Mouse (Mus musculus) embryonic facial prominence, embryonic 14.5 days (tissue): ENCODE measurements around the gene Cpz. TPM values are rescaled to one million over a fixed set of nuclear protein-coding genes. Genes with fewer than 3 reads are reported as not detected.

Experiments
- ATAC-seq: fragments of 200-750 bp; cut with Nextera tagmentation; 2 replicates; pipeline ENCODE4 v1.8.0; 2017; ENCODE audit warnings: low read depth, moderate number of reproducible peaks, moderate TSS enrichment
- DNase-seq: peaks from one replicate; pipeline ENCODE4 v3.0.0-alpha.2; 2015; ENCODE audit warnings: low spot score
- H3K27ac ChIP-seq: fragments of 300-500 bp; sonication (generic); replicated peaks from 2 replicates; pipeline ENCODE4 v1.5.1; 2014; ENCODE audit warnings: low read depth, mild to moderate bottlenecking, low read length, moderate library complexity
- H3K27me3 ChIP-seq: fragments of 300-500 bp; sonication (generic); replicated peaks from 2 replicates; pipeline ENCODE4 v1.6.1; 2014; ENCODE audit warnings: low read length; ENCODE audit not compliant: control insufficient read depth, insufficient read depth
- H3K36me3 ChIP-seq: fragments of 300-500 bp; sonication (generic); 2 replicates; pipeline ENCODE4 v1.6.1; 2014; ENCODE audit warnings: low read length, mixed read lengths; ENCODE audit not compliant: control insufficient read depth, insufficient read depth
- H3K4me1 ChIP-seq: fragments of 300-500 bp; sonication (generic); 2 replicates; pipeline ENCODE4 v1.6.1; 2014; ENCODE audit warnings: antibody characterized with exemption, low read length; ENCODE audit not compliant: control insufficient read depth, insufficient read depth
- H3K4me2 ChIP-seq: fragments of 300-500 bp; sonication (generic); 2 replicates; pipeline ENCODE4 v1.6.1; 2014; ENCODE audit warnings: low read depth, mild to moderate bottlenecking, low read length, moderate library complexity, mixed read lengths
- H3K4me3 ChIP-seq: fragments of 300-500 bp; sonication (generic); 2 replicates; pipeline ENCODE4 v1.5.1; 2014; ENCODE audit warnings: low read depth, mild to moderate bottlenecking, low read length
- H3K9ac ChIP-seq: fragments of 300-500 bp; sonication (generic); 2 replicates; pipeline ENCODE4 v1.6.1; 2014; ENCODE audit warnings: low read depth, mild to moderate bottlenecking, low read length, moderate library complexity, mixed read lengths
- H3K9me3 ChIP-seq: fragments of 300-500 bp; sonication (generic); 2 replicates; pipeline ENCODE4 v1.6.1; 2016; ENCODE audit warnings: low read length; ENCODE audit not compliant: control insufficient read depth
- WGBS: fragments of 180-500 bp; shearing (Covaris S2); extraction: QIAGEN DNeasy Blood & Tissue Kit; methylation state at CpG from one replicate; pipeline ENCODE4 v1.1.7; 2014; 5-methylcytosine and 5-hydroxymethylcytosine counted together
- polyA plus RNA-seq: library from polyadenylated mRNA; unstranded; fragments of >200 nt; fragmentation: Nextera tagmentation; extraction: Ambion mirVana; gene quantifications from 2 replicates; pipeline ENCODE4 v1.2.1, GENCODE M21; 2014

Gene Cpz
- 18.9 and 20.4 TPM in 2 replicates for polyA plus RNA-seq

- no peaks in the 10 kb centered on the region for H3K36me3 ChIP-seq
- H3K9ac ChIP-seq: peak within 1 kb of the TSS; percentile 50
- no peak within 1 kb of the TSS for H3K27ac ChIP-seq
- peak within 1 kb of the TSS; percentile 60 for H3K4me2 ChIP-seq
- peak; percentile 94 for ATAC-seq
- peak within 1 kb of the TSS; percentile 37 for H3K4me3 ChIP-seq
- DNase-seq: peak; percentile 93
- no peaks in the 10 kb centered on the region; the same call in 1 of the 2 replicates for H3K27me3 ChIP-seq
- no peaks in the 10 kb centered on the region for H3K9me3 ChIP-seq
- WGBS: 2% methylated on average over 23 of the region's 29 CpGs
- H3K4me1 ChIP-seq: peaks cover 13% of the 10 kb centered on the region
Measured at GRCm38 (mm10) chr5:35525469-35526123, at the start of gene Cpz. Gene Cpz, minus strand, starts transcription at chr5:35525698.

GRCm38 (mm10) chr5:35574653-35575599, 49.4 kb upstream of the Cpz start, which contains the start of gene Trmt44:
Gene Trmt44, minus strand, starts transcription at chr5:35575070.
- H3K27me3 ChIP-seq: no peaks in the 10 kb centered on the region
- H3K9ac ChIP-seq: peak within 1 kb of the TSS; percentile 90
- ATAC-seq (peak; percentile 99), DNase-seq (peak; percentile 96)
- no peaks in the 10 kb centered on the region for H3K9me3 ChIP-seq
- H3K4me3 ChIP-seq: peak within 1 kb of the TSS; percentile 99
- H3K27ac ChIP-seq: peak within 1 kb of the TSS; percentile 86
- peaks cover 29% of the 10 kb centered on the region for H3K36me3 ChIP-seq
- WGBS: 4% methylated on average over 41 of the region's 56 CpGs
- peak within 1 kb of the TSS; percentile 94 for H3K4me2 ChIP-seq
- peaks cover 6% of the 10 kb centered on the region for H3K4me1 ChIP-seq

- H3K27ac ChIP-seq: no peak overlapping the region
- H3K27me3 ChIP-seq: no peaks in the 10 kb centered on the region
- H3K36me3 ChIP-seq: peaks cover 56% of the 10 kb centered on the region
- ATAC-seq (no peak), DNase-seq (no peak)
- H3K9me3 ChIP-seq: no peaks in the 10 kb centered on the region
- no peak overlapping the region for H3K4me2 ChIP-seq
- H3K4me3 ChIP-seq: no peak overlapping the region
- WGBS: 88% methylated on average over 6 of the region's 6 CpGs
- no peak overlapping the region for H3K9ac ChIP-seq
- peaks cover 6% of the 10 kb centered on the region for H3K4me1 ChIP-seq
Measured at GRCm38 (mm10) chr5:35571546-35571945, 46.0 kb upstream of the Cpz start.

GRCm38 (mm10) chr5:35566632-35567031, 41.1 kb upstream of the Cpz start:
- H3K4me1 ChIP-seq: no peaks in the 10 kb centered on the region
- no peak for DNase-seq
- ATAC-seq: no peak
- no peak overlapping the region for H3K9ac ChIP-seq
- H3K4me2 ChIP-seq: no peak overlapping the region
- no peak overlapping the region for H3K4me3 ChIP-seq
- no peaks in the 10 kb centered on the region for H3K9me3 ChIP-seq
- H3K36me3 ChIP-seq: peaks cover 92% of the 10 kb centered on the region
- H3K27ac ChIP-seq: no peak overlapping the region
- H3K27me3 ChIP-seq: no peaks in the 10 kb centered on the region
- WGBS: 95% methylated on average over 4 of the region's 4 CpGs

- H3K27me3 ChIP-seq: no peaks in the 10 kb centered on the region
- 85% methylated on average over 9 of the region's 9 CpGs for WGBS
- no peak overlapping the region for H3K27ac ChIP-seq
- peaks cover 85% of the 10 kb centered on the region for H3K36me3 ChIP-seq
- no peak overlapping the region for H3K9ac ChIP-seq
- DNase-seq: no peak
- ATAC-seq: no peak
- H3K9me3 ChIP-seq: no peaks in the 10 kb centered on the region
- no peak overlapping the region for H3K4me3 ChIP-seq
- H3K4me2 ChIP-seq: no peak overlapping the region
- no peaks in the 10 kb centered on the region for H3K4me1 ChIP-seq
Measured at GRCm38 (mm10) chr5:35565217-35565616, 39.7 kb upstream of the Cpz start.

GRCm38 (mm10) chr5:35563449-35563848, 38.0 kb upstream of the Cpz start:
- H3K9ac ChIP-seq: no peak overlapping the region
- H3K27ac ChIP-seq: no peak overlapping the region
- WGBS: 0% methylated on average over 1 of the region's 1 CpGs
- H3K27me3 ChIP-seq: no peaks in the 10 kb centered on the region
- H3K4me1 ChIP-seq: no peaks in the 10 kb centered on the region
- H3K36me3 ChIP-seq: peaks cover 73% of the 10 kb centered on the region
- DNase-seq: peak; percentile 40
- no peaks in the 10 kb centered on the region for H3K9me3 ChIP-seq
- H3K4me2 ChIP-seq: no peak overlapping the region
- no peak for ATAC-seq
- H3K4me3 ChIP-seq: no peak overlapping the region

GRCm38 (mm10) chr5:35562616-35563015, 37.1 kb upstream of the Cpz start:
- WGBS: 78% methylated on average over 2 of the region's 2 CpGs
- no peak overlapping the region for H3K4me3 ChIP-seq
- DNase-seq (no peak), ATAC-seq (no peak)
- no peak overlapping the region for H3K27ac ChIP-seq
- peaks cover 70% of the 10 kb centered on the region for H3K36me3 ChIP-seq
- no peaks in the 10 kb centered on the region for H3K4me1 ChIP-seq
- no peaks in the 10 kb centered on the region for H3K9me3 ChIP-seq
- H3K27me3 ChIP-seq: no peaks in the 10 kb centered on the region
- H3K9ac ChIP-seq: no peak overlapping the region
- H3K4me2 ChIP-seq: no peak overlapping the region

- H3K9me3 ChIP-seq: no peaks in the 10 kb centered on the region
- 74% methylated on average over 8 of the region's 8 CpGs for WGBS
- ATAC-seq (no peak), DNase-seq (peak; percentile 55)
- H3K36me3 ChIP-seq: peaks cover 63% of the 10 kb centered on the region
- H3K4me2 ChIP-seq: no peak overlapping the region
- H3K27ac ChIP-seq: no peak overlapping the region
- no peaks in the 10 kb centered on the region for H3K4me1 ChIP-seq
- no peak overlapping the region for H3K9ac ChIP-seq
- H3K27me3 ChIP-seq: no peaks in the 10 kb centered on the region
- H3K4me3 ChIP-seq: no peak overlapping the region
Measured at GRCm38 (mm10) chr5:35559447-35559846, 33.9 kb upstream of the Cpz start.
